Mouse (Mus musculus) lung, embryonic 16.5 days (tissue): ENCODE data around the gene Pabpn1l. TPM values are rescaled to one million over a fixed set of nuclear protein-coding genes. Genes with fewer than 3 reads are reported as not detected.
A peak's percentile ranks its signal among the peaks of the same experiment; 100 is the strongest.

Experiments
- ATAC-seq: fragments of 200-750 bp; cut with Nextera tagmentation; 2 replicates; pipeline ENCODE4 v1.8.0; 2017; ENCODE audit warnings: low read depth, mild to moderate bottlenecking, moderate library complexity
- H3K27ac ChIP-seq: fragments of 300-500 bp; sonication (generic); 2 replicates; pipeline ENCODE4 v1.5.1; 2014; ENCODE audit warnings: mild to moderate bottlenecking, control low read depth, low read length
- H3K27me3 ChIP-seq: fragments of 300-500 bp; sonication (generic); 2 replicates; pipeline ENCODE4 v1.6.1; 2014; ENCODE audit warnings: low read depth, low read length, mixed read lengths; ENCODE audit not compliant: control insufficient read depth, insufficient read depth
- H3K36me3 ChIP-seq: fragments of 300-500 bp; sonication (generic); 2 replicates; pipeline ENCODE4 v1.6.1; 2014; ENCODE audit warnings: low read length; ENCODE audit not compliant: control insufficient read depth, insufficient read depth
- H3K4me1 ChIP-seq: fragments of 300-500 bp; sonication (generic); replicated peaks from 2 replicates; pipeline ENCODE4 v1.6.1; 2014; ENCODE audit warnings: low read length, mixed read lengths; ENCODE audit not compliant: control insufficient read depth, insufficient read depth
- H3K4me2 ChIP-seq: fragments of 300-500 bp; sonication (generic); 2 replicates; pipeline ENCODE4 v1.6.1; 2014; ENCODE audit warnings: low read depth, low read length, control low read depth
- H3K4me3 ChIP-seq: fragments of 300-500 bp; sonication (generic); 2 replicates; pipeline ENCODE4 v1.5.1; 2014; ENCODE audit warnings: mild to moderate bottlenecking, low read length, control low read depth
- H3K9ac ChIP-seq: fragments of 300-500 bp; sonication (generic); 2 replicates; pipeline ENCODE4 v1.6.1; 2014; ENCODE audit warnings: low read length, control low read depth
- H3K9me3 ChIP-seq: fragments of 300-500 bp; sonication (generic); 2 replicates; pipeline ENCODE4 v1.6.1; 2016; ENCODE audit warnings: low read length; ENCODE audit not compliant: control insufficient read depth
- WGBS: fragments of 180-500 bp; shearing (Covaris S2); extraction: QIAGEN DNeasy Blood & Tissue Kit; methylation state at CpG from one replicate; pipeline ENCODE4 v1.1.7; 2014; 5-methylcytosine and 5-hydroxymethylcytosine counted together
- polyA plus RNA-seq: library from polyadenylated mRNA; unstranded; fragments of >200 nt; fragmentation: Nextera tagmentation; extraction: Ambion mirVana; gene quantifications from 2 replicates; pipeline ENCODE4 v1.2.1, GENCODE M21; 2015

Pabpn1l gene
- polyA plus RNA-seq, 1 experiment from 2014 or later, result not detected

GRCm38 (mm10) chr8:122626896-122627295 is 4.4 kb upstream of the Pabpn1l start:
- ATAC-seq, result no peak
- Histone ChIP-seq H3K9me3 (no peaks in the 10 kb centered on the region), H3K27me3 (peaks cover 3% of the 10 kb centered on the region; the same call in 1 of the 2 replicates), H3K4me1 (no peaks in the 10 kb centered on the region), H3K36me3 (no peaks in the 10 kb centered on the region), H3K9ac (no peak overlapping the region), H3K4me3 (no peak overlapping the region), H3K4me2 (no peak overlapping the region), H3K27ac (no peak overlapping the region)
- 88% methylated on average over 2 of the region's 2 CpGs for WGBS

- H3K27ac ChIP-seq, result no peak overlapping the region
- no peak overlapping the region for H3K4me2 ChIP-seq
- H3K4me3 ChIP-seq, result no peak overlapping the region
- H3K9me3 ChIP-seq, result no peaks in the 10 kb centered on the region
- 65% methylated on average over 9 of the region's 9 CpGs for WGBS
- no peak overlapping the region for H3K9ac ChIP-seq
- no peak for ATAC-seq
- H3K27me3 ChIP-seq, result peaks cover 3% of the 10 kb centered on the region; the same call in 1 of the 2 replicates
- no peaks in the 10 kb centered on the region for H3K36me3 ChIP-seq
- H3K4me1 ChIP-seq, result no peaks in the 10 kb centered on the region
Measured at GRCm38 (mm10) chr8:122625811-122626210, 3.3 kb upstream of the Pabpn1l start.

GRCm38 (mm10) chr8:122624653-122625052 is 2.1 kb upstream of the Pabpn1l start:
- H3K27me3 ChIP-seq, result no peaks in the 10 kb centered on the region
- H3K9ac ChIP-seq, result no peak overlapping the region
- H3K4me3 ChIP-seq, result no peak overlapping the region
- H3K9me3 ChIP-seq, result no peaks in the 10 kb centered on the region
- H3K36me3 ChIP-seq, result no peaks in the 10 kb centered on the region
- no peak for ATAC-seq
- H3K27ac ChIP-seq, result no peak overlapping the region
- WGBS, result 65% methylated on average over 5 of the region's 5 CpGs
- H3K4me1 ChIP-seq, result no peaks in the 10 kb centered on the region
- H3K4me2 ChIP-seq, result no peak overlapping the region

- no peaks in the 10 kb centered on the region for H3K4me1 ChIP-seq
- no peak overlapping the region for H3K4me3 ChIP-seq
- no peak overlapping the region for H3K27ac ChIP-seq
- H3K4me2 ChIP-seq, result no peak overlapping the region
- no peaks in the 10 kb centered on the region for H3K9me3 ChIP-seq
- 83% methylated on average over 17 of the region's 17 CpGs for WGBS
- H3K36me3 ChIP-seq, result no peaks in the 10 kb centered on the region
- ATAC-seq, result no peak
- H3K9ac ChIP-seq, result no peak overlapping the region
- no peaks in the 10 kb centered on the region for H3K27me3 ChIP-seq
Measured at GRCm38 (mm10) chr8:122623844-122624642, 1.5 kb upstream of the Pabpn1l start.

GRCm38 (mm10) chr8:122620446-122620845 is 2.1 kb downstream of the Pabpn1l start:
- Histone ChIP-seq H3K27ac (no peak overlapping the region), H3K9me3 (no peaks in the 10 kb centered on the region), H3K27me3 (no peaks in the 10 kb centered on the region), H3K4me1 (peaks cover 11% of the 10 kb centered on the region), H3K9ac (no peak overlapping the region), H3K4me2 (no peak overlapping the region), H3K4me3 (no peak overlapping the region), H3K36me3 (no peaks in the 10 kb centered on the region)
- ATAC-seq, result no peak
- WGBS, result 24% methylated on average over 5 of the region's 5 CpGs

GRCm38 (mm10) chr8:122618660-122619378 is 3.7 kb downstream of the Pabpn1l start:
- Histone ChIP-seq H3K4me2 (no peak overlapping the region), H3K9ac (no peak overlapping the region), H3K36me3 (peaks cover 3% of the 10 kb centered on the region; the same call in 1 of the 2 replicates), H3K4me3 (no peak overlapping the region), H3K9me3 (no peaks in the 10 kb centered on the region), H3K4me1 (peaks cover 11% of the 10 kb centered on the region), H3K27ac (no peak overlapping the region), H3K27me3 (no peaks in the 10 kb centered on the region)
- no peak for ATAC-seq
- WGBS, result 70% methylated on average over 6 of the region's 6 CpGs

- H3K4me2 ChIP-seq, result no peak overlapping the region
- no peak overlapping the region for H3K9ac ChIP-seq
- no peak overlapping the region for H3K27ac ChIP-seq
- H3K4me3 ChIP-seq, result no peak overlapping the region
- no peaks in the 10 kb centered on the region for H3K27me3 ChIP-seq
- peaks cover 5% of the 10 kb centered on the region; the same call in 1 of the 2 replicates for H3K36me3 ChIP-seq
- no peaks in the 10 kb centered on the region for H3K9me3 ChIP-seq
- 31% methylated on average over 5 of the region's 7 CpGs for WGBS
- ATAC-seq, result peak; percentile 32; the same call in 1 of the 2 replicates
- peaks cover 11% of the 10 kb centered on the region for H3K4me1 ChIP-seq
Measured at GRCm38 (mm10) chr8:122617947-122618546, 4.5 kb downstream of the Pabpn1l start.

GRCm38 (mm10) chr8:122616181-122616905 is 6.2 kb downstream of the Pabpn1l start:
- Histone ChIP-seq H3K4me3 (no peak overlapping the region), H3K4me1 (peaks cover 19% of the 10 kb centered on the region), H3K27ac (peak overlapping the region; percentile 40; the same call in 1 of the 2 replicates), H3K9me3 (no peaks in the 10 kb centered on the region), H3K36me3 (peaks cover 5% of the 10 kb centered on the region; the same call in 1 of the 2 replicates), H3K27me3 (no peaks in the 10 kb centered on the region), H3K4me2 (no peak overlapping the region), H3K9ac (no peak overlapping the region)
- WGBS, result 37% methylated on average over 9 of the region's 9 CpGs
- ATAC-seq, result peak; percentile 14; the same call in 1 of the 2 replicates
